Mouse (Mus musculus) intestine, postnatal 0 days (tissue): ENCODE data around the gene Zfp526. TPM values are rescaled to one million over a fixed set of nuclear protein-coding genes. Genes with fewer than 3 reads are reported as not detected.

Source experiments
- ATAC-seq: fragments of 200-750 bp; cut with Nextera tagmentation; 2 replicates; pipeline ENCODE4 v1.8.0; 2017; ENCODE audit warnings: mild to moderate bottlenecking, moderate TSS enrichment, moderate library complexity
- H3K27ac ChIP-seq: fragments of 300-500 bp; sonication (generic); 2 replicates; pipeline ENCODE4 v1.5.1; 2014; ENCODE audit warnings: mild to moderate bottlenecking, low read depth, low read length, moderate library complexity
- H3K27me3 ChIP-seq: fragments of 300-500 bp; sonication (generic); replicated peaks from 2 replicates; pipeline ENCODE4 v1.6.1; 2014; ENCODE audit warnings: low read length, mixed read lengths; ENCODE audit not compliant: control insufficient read depth, insufficient read depth
- H3K36me3 ChIP-seq: fragments of 300-500 bp; sonication (generic); 2 replicates; pipeline ENCODE4 v1.6.1; 2014; ENCODE audit warnings: mild to moderate bottlenecking, moderate library complexity; ENCODE audit not compliant: control insufficient read depth, insufficient read depth
- H3K4me1 ChIP-seq: fragments of 300-500 bp; sonication (generic); replicated peaks from 2 replicates; pipeline ENCODE4 v1.6.1; 2014; ENCODE audit warnings: antibody characterized with exemption, low read length, mixed read lengths; ENCODE audit not compliant: control insufficient read depth, insufficient read depth
- H3K4me2 ChIP-seq: fragments of 300-500 bp; sonication (generic); replicated peaks from 2 replicates; pipeline ENCODE4 v1.6.1; 2014; ENCODE audit warnings: low read depth, mild to moderate bottlenecking, moderate library complexity
- H3K4me3 ChIP-seq: fragments of 300-500 bp; sonication (generic); 2 replicates; pipeline ENCODE4 v1.5.1; 2014; ENCODE audit warnings: low read depth, low read length
- H3K9ac ChIP-seq: fragments of 300-500 bp; sonication (generic); 2 replicates; pipeline ENCODE4 v1.6.1; 2014; ENCODE audit warnings: mild to moderate bottlenecking, low read depth, low read length
- H3K9me3 ChIP-seq: fragments of 300-500 bp; sonication (generic); 2 replicates; pipeline ENCODE4 v1.6.1; 2016; ENCODE audit warnings: mixed run types; ENCODE audit not compliant: control insufficient read depth
- CTCF ChIP-seq: sonication (generic); IDR thresholded peaks from 2 replicates; pipeline ENCODE4 v1.5.1; 2016; ENCODE audit warnings: low read depth, mild to moderate bottlenecking, control low read depth, antibody characterized with exemption, moderate library complexity
- WGBS: fragments of 180-500 bp; shearing (Covaris S2); extraction: QIAGEN DNeasy Blood & Tissue Kit; methylation state at CpG from one replicate; pipeline ENCODE4 v1.1.7; 2014; 5-methylcytosine and 5-hydroxymethylcytosine counted together
- polyA plus RNA-seq: library from polyadenylated mRNA; unstranded; fragments of >200 nt; fragmentation: Nextera tagmentation; extraction: Ambion mirVana; gene quantifications from 2 replicates; pipeline ENCODE4 v1.2.1, GENCODE M21; 2015

Gene Zfp526
- polyA plus RNA-seq, 1 experiment from 2014 or later, result 1.1 TPM

- H3K9me3 ChIP-seq, result no peaks in the 10 kb centered on the region
- H3K36me3 ChIP-seq, result peaks cover 16% of the 10 kb centered on the region
- H3K27me3 ChIP-seq, result no peaks in the 10 kb centered on the region
- H3K27ac ChIP-seq, result peak overlapping the region; percentile 89
- H3K4me2 ChIP-seq, result peak overlapping the region; percentile 71
- WGBS, result under 1% methylated on average over 23 of the region's 23 CpGs
- H3K4me3 ChIP-seq, result peak overlapping the region; percentile 94
- peak overlapping the region; percentile 96; the same call in 1 of the 2 replicates for H3K9ac ChIP-seq
- H3K4me1 ChIP-seq, result no peaks in the 10 kb centered on the region
- no peak for TF ChIP-seq CTCF
- ATAC-seq, result peak; percentile 92
Measured at GRCm38 (mm10) chr7:25238015-25238706, 16.9 kb downstream of the Zfp526 start.

- peak; percentile 91 for TF ChIP-seq CTCF
- Histone ChIP-seq H3K4me1 (no peaks in the 10 kb centered on the region), H3K9ac (0 out of 2 replicates have a peak overlapping the region, but pooled peaks have one; percentile 32)
Measured at GRCm38 (mm10) chr7:25238829-25239623, 17.8 kb downstream of the Zfp526 start.

GRCm38 (mm10) chr7:25240631-25241030, 19.4 kb downstream of the Zfp526 start:
- H3K4me1 ChIP-seq, result no peaks in the 10 kb centered on the region
- 65% methylated on average over 7 of the region's 7 CpGs for WGBS
- no peak for TF ChIP-seq CTCF

More at GRCm38 (mm10) chr7:25238829-25239623, 17.8 kb downstream of the Zfp526 start:
- H3K27ac ChIP-seq, result peak overlapping the region; percentile 85
- H3K4me2 ChIP-seq, result peak overlapping the region; percentile 71
- peak overlapping the region; percentile 94 for H3K4me3 ChIP-seq
- no peaks in the 10 kb centered on the region for H3K9me3 ChIP-seq
- peak; percentile 31 for ATAC-seq
- 2% methylated on average over 30 of the region's 30 CpGs for WGBS
- H3K36me3 ChIP-seq, result peaks cover 14% of the 10 kb centered on the region; the same call in 1 of the 2 replicates
- H3K27me3 ChIP-seq, result no peaks in the 10 kb centered on the region

GRCm38 (mm10) chr7:25241062-25241461, 19.8 kb downstream of the Zfp526 start:
- peaks cover 29% of the 10 kb centered on the region for H3K36me3 ChIP-seq
- H3K4me1 ChIP-seq, result no peaks in the 10 kb centered on the region
- no peak overlapping the region for H3K4me3 ChIP-seq
- no peak for ATAC-seq
- H3K9ac ChIP-seq, result no peak overlapping the region
- H3K27ac ChIP-seq, result no peak overlapping the region
- H3K4me2 ChIP-seq, result no peak overlapping the region
- H3K9me3 ChIP-seq, result no peaks in the 10 kb centered on the region
- WGBS, result 21% methylated on average over 2 of the region's 2 CpGs
- TF ChIP-seq CTCF, result peak; percentile 87
- H3K27me3 ChIP-seq, result no peaks in the 10 kb centered on the region

More at GRCm38 (mm10) chr7:25240631-25241030, 19.4 kb downstream of the Zfp526 start:
- Histone ChIP-seq H3K27ac (no peak overlapping the region), H3K9ac (no peak overlapping the region), H3K27me3 (no peaks in the 10 kb centered on the region), H3K36me3 (peaks cover 27% of the 10 kb centered on the region), H3K4me3 (no peak overlapping the region), H3K4me2 (no peak overlapping the region), H3K9me3 (no peaks in the 10 kb centered on the region)
- ATAC-seq, result no peak

- H3K36me3 ChIP-seq, result peaks cover 33% of the 10 kb centered on the region
- H3K4me3 ChIP-seq, result no peak overlapping the region
- H3K27me3 ChIP-seq, result no peaks in the 10 kb centered on the region
- H3K9me3 ChIP-seq, result no peaks in the 10 kb centered on the region
- H3K4me1 ChIP-seq, result peaks cover 2% of the 10 kb centered on the region; the same call in 1 of the 2 replicates
- ATAC-seq, result no peak
- H3K9ac ChIP-seq, result no peak overlapping the region
- TF ChIP-seq CTCF, result no peak
- WGBS, result 94% methylated on average over 4 of the region's 4 CpGs
- no peak overlapping the region for H3K27ac ChIP-seq
- H3K4me2 ChIP-seq, result no peak overlapping the region
Measured at GRCm38 (mm10) chr7:25243361-25243760, 22.1 kb downstream of the Zfp526 start.
